Mouse (Mus musculus) thymus, postnatal 36 days (tissue): ENCODE results near the gene Relb.
"Not testable (repeated sequence)": the region's sequence is repeated elsewhere in the genome, so short reads cannot be mapped to it uniquely, and the experiment has no call there.

Source experiments
- DNase-seq, 2 experiments: peaks; one replicate each; pipeline ENCODE4 v3.0.0; 2022; ENCODE audit warnings: mixed read lengths in 2 of 2

The Relb gene

DNA sequence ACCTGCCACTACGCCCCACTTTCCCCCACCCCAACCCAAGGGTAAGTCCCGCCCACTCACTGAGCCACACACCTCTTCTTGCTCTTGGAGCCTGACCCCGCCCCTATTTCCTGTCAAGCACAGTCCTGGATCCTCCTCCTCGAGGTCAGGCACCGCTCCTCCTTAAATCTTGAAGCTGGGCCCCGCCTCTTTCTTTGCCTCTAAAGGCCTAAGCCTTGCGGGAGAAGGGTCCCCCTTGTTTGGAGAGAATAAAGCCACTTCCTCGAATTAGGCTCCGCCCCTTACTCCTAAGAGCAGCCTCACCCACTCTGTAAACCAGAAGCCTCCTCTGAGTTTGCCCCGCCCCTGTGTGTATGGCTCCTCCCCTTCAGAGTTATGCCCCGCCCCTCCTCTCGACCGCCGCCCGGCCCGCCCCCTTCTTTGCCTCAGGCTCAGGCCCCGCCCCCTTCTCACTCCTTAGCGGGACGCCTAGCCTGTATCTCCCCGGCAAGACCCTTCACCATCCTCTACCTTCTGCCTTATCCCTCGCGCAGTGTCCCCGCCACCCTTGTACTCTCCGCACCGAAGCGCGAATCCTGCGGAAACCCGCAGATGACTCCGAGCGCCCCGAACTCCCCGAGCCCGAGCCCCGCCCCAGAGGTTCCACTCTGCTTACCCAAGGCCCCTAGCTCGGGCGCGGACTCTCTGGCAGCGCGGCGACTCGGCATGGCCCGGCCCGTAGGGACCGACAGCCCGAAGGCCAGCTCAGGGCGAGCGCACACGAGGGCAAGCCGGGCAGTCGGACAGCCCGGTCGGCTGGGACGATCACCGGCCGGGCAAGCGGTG lies 490 bp downstream of the Relb start:
- DNase-seq: peak; percentile 95 to 96

DNA sequence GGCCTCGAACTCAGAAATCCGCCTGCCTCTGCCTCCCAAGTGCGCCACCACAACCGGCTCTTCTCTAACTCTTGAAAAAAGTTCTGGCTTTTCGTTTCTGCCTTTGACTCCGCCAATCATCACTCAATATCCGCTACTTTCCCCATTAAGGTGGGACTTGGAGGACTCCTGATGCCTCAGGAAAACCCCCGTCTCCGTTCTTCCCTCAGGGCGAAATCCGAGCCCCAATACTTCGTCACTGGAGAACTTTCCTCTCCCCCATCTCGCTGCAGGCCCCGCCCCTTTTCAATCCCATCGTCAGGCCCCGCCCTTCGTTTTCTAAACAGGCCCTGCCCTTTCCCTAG lies 1.1 kb downstream of the Relb start:
- no peak for DNase-seq

DNA sequence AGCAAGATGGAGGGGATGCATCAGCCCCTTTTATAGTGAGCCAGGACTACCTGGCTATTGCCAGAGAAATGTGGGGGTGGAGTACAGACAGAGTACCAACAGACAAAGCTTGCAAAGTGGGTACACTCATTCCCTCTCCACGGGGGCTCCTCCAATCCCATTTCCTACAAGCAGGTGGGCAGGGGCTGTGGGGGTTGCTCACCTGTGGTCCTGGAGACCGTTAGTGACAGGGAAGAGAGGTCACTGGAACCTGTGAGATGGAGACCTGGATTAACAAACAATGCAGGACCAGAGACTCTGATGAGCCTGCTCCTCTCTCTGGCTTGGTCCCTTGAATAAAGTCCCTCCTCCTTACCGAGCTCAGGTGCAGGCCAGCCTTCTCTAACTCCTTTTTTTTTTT lies 1.5 kb downstream of the Relb start:
- DNase-seq: peak in 1 of 2 experiments; percentile 25

DNA sequence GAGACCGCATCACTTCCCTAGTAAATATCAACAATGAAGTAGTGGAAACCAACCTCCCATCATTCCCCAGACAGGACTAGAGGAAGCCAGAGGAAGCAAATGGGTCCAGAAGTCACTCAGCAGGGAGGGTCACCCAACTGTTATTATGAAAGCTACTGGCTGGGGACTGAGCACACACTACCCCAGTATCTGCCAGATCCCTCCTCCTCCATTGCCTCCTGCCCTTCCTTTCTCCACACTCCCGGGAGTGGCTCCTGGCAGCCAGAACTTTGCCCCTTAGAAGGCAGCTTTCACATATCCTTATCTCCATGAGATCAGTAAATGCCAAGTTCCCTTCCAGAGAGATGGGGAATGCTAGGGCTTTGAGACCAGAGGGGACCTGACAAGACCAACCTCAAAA lies 5.8 kb downstream of the Relb start:
- DNase-seq: no peak

DNA sequence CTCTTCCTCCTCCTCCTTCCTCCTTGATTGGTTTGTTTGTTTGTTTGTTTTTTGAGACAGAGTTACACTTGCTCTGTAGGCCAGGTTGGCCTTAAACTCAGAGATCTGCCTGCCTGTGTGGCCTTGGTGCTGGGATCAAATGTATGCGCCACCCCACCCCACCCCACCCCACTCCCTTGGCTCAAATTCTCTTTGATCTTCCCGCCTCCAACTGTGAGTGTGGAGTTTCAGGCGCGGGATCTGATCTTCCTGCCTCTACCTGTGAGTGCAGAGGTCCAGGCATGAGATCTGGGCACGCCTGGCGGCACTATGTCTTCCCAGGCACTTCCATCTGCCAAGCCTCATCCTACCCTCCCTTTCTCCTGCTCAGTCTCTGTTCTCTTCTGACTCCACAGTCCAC lies 7.0 kb downstream of the Relb start:
- no peak for DNase-seq

DNA sequence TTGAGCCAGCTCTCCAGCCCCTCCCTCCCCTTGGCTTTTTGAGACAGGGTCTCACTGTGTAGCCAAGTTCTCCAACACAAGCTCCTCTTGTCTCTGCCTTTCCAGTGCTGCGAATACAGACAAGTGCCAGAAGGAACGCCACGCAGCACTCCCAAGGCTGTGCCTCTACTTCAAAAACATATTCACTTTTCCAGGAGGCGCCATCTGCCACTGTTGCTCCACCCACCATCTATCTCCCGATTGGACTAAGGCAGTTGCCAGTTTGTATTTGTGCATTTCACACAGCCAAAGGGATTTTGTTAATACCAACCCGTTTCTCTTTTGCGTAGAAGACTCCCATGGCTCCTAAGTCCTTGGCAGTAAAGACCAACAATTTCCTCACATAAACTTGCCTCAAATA lies 8.4 kb downstream of the Relb start:
- no peak for DNase-seq

DNA sequence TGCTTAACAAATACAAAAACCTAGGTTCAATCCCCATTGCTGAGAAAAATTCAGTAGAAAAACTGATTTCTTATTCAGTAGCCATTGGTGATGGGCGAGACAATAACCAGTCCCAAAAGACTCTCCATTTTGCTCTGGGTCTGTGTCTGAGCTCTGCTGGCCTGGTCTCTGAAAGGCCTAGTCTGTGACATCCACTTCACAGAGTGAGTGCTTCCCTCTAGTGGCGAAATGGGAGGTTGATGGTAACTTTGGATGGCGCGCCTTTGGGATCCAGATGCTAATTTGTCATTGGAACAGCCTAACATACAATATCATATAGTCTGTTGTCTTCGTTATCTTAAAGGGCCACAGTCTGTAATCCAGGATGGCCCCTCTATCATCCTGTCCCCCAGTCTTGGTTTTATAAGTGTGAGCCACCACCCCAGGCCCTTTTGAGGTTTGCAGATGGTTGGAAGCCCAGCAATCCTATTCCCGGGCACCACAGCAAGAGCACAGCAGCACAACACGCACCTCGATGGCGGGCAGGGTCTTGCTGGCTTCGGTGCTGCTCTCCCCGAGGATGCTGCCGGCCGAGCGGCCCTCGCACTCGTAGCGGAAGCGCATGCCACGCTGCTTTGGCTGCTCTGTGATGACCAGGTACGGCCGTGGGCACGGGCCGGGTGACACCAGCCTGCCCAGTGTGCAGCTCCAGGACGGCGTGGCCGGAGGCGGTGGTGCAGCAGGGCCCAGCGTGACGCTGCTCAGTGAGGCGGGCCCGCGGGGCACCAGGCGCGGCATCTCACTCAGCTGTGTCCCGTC lies 10.0 kb downstream of the Relb start:
- DNase-seq: peak; percentile 48 to 57

DNA sequence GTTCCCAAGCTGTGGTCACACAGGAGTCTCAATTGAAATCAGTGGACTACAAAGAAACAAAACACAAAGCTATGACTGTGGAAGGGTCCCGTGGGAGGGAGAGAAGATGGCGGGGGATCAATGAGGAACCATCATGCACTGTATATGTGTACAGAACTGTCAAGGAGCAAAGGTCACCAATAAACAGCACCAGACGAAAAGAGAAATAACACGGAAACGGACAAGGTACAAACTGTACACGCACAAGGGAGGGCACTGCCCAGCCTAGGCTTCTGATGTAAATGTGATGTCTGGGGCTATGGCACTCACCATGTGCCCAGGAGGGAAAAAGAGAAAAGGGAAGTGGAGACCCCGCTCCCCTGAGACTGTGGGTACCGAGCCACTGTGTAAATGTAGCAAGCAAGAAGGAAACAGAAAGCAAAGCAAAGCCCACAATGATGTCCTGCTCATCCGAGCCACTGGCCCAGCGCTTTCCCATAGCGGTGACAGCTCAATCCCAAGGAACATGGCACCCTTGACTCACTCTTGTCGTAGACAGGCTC lies 14.1 kb downstream of the Relb start:
- DNase-seq: no peak

DNA sequence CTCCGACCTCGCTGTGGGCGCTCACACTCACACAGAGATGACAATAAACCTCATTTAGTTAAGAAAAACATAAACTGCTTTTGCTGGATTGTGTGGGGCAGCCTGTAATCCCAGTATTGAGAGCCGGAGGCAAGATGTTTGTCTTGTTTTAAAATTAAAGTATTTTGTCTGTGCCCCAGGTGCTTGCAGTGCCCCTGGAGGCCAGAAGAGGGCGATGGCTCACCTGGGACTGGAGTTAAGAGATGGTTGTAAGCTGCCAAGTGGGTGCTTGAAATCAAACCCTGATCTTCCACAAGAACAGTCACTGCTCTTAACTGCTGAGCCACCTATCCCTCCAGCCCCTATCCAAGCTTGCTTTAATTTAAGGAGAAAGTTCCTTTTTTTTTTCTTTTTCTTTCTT lies 18.3 kb downstream of the Relb start:
- no peak for DNase-seq

DNA sequence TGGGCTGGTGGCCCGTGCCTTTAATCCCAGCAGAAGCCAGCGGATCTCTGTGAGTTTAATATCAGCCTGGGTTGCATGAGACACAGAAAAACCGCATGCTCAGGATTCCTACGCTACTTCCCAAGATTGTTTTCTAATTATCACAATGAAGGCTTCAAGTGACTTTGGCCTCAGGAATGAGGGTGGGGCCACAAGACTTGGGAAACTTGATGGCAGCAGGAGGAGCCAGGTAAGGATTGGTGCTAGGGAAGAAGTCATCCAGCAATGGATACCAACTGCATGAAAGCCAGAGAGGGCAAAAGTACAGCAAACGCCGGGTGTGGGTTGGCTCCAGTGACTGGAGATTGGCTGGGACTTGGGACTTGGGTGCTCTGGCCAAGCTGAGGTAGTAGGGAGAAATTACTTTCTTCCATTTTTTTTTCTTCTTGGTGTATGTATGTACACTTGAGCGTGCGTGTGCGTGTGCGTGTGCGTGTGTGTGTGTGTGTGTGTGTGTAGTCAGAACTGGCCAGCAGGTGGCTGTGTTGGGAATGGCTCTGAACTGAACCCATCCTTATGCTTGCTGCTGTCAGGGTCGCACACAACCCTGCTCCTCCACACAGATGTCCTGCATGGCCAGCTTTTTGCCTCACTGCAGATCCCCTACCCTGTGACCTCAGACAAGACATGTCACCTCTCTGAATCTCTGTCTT lies 19.5 kb downstream of the Relb start:
- DNase-seq: no peak

DNA sequence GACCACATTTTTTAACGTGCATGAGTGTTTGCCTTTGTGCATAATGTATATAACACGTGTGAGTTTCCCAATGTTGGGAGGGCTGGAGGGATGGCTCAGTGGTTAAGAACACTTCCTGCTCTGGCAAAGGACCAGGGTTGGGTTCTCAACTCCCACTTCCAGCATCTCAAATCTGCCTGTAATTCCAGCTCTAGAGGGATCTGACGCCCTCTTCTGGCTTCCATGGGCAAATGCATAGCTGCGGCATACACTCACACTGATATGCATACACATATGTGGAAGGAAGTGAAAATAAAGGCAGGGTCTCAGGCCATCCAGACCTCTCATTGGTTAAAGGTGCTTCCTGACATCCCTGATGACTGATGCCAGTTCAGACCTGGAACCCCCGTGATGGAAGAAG lies 21.9 kb downstream of the Relb start:
- DNase-seq: no peak

DNA sequence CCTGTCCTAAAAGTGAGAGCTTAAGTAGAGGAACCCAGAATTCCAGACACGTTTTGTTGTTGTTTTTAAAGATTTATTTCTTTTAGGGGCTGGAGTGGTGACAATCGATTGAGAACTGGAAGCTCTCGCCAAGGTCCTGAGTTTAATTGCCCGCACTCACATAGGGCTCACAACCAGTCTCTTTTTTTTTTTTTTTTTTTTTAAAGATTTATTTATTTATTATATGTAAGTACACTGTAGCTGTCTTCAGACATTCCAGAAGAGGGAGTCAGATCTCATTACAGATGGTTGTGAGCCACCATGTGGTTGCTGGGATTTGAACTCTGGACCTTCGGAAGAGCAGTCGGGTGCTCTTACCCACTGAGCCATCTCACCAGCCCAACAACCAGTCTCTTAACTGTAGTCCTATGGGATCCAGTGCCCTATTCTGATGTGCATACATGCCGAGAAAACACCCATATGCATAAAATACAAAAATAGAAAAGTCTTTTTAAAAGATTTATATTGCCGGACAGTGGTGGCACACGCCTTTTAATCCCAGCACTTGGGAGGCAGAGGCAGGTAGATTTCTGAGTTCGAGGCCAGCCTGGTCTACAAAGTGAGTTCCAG lies 24.5 kb downstream of the Relb start:
- DNase-seq: not testable (repeated sequence)

DNA sequence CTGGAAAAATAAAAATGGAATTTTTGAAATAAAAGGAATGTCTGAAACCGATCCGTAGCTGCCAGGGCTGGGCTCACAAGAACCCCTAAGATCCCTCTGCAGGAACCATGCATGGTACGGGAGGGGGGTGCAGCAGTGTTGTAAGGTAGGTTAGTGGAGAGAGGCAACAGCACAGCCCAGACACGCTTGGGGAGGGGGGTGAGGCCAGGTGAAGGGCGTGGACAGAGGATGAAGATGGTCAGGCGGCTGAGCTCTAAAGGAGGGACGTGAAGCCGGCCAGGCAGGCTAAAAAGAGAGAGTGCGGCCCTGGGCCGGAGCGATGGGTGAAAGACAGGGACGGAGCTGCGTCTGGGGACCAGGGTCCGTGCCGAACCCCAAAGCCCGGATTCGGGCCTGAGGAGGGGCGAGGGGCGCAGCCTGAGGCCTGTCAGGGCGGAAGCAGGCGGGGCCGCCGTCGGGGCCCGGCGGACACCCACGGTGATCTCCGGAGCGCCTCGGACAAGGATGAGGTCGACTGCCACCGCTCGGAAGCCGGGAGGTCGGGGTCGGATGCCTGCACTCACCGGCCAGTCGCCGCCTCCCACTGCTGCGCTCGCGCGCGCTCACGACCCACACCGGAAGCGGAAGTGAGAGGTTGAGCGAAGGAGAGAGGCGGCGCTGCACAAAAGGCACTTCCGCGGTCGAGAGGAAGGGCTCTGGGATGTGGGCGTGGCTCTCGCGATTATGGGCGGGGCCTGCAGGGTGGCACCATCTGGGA lies 25.2 kb downstream of the Relb start, which contains the start of gene Clasrp:
TSS of gene Clasrp (minus strand) at position 638 of the 757 bp plus-strand sequence.
- peak; percentile 96 for DNase-seq

DNA sequence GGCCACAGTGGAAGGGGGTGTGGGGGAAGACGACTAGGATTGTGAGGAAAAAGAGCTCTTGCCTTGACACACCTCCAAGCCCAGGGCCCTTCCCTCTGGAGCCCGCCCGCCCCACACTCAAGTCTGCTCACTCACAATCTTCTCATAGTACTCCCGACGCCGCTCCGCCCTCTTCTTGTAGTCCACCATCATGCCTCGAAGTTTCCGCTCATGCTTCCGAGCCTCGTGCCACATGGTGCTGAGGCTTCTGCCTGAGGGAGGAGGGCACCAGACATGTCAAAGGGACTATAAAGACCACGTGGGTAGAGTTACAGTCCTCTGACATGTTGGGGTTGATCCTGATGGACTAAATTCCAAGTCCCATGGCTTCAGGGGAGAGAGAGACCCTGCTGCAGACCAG lies 26.2 kb downstream of the Relb start:
- no peak for DNase-seq

DNA sequence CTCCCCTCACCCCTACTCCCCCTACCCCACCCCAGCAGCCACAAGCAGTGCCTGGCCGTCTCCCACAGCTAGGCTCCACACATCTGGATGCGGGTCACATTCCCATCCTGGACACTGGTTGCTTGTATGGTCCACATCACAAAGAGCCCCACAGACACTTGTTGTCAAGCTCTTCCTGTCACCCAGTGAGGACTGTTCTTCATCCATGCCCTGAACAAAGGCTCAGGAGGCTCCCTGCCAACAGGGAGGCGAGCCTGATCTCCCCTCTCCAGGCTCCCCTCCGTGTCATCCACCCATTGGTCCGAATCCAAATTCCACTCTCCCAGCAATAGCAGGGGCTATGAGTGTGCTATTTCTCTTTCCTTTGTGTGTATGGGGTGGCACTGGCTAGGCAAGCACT lies 28.7 kb downstream of the Relb start:
- no peak for DNase-seq

DNA sequence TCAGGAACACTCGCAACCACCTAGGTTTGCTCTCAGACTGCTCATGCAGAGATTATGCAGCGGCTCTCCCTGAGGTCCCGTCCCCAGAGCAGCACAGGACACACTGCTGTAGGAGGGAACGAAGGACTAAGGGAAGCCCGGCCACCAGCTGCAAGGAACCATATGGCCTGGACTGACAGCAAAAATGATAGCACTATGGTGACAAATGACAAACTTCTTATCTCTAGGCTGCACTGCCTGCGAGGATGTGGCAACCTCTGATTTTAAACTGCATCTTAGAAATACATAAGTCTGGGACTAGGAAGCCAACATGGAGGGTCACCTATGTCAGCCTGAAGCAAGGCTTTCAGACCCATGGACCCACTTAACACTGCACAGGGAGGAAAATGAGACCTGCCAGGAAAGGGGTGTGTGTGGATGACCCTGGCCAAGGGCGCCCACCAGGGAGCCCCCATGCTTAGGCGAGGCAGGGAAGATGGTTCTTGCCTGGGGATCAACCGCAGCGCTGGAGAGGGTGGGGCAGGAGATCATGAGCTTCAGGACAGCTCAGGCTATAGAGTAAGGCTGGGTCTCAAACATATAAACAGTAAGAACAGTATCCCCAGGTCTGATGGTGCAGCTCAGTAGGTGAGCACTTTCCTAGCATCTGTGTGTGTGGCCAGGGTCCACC lies 36.0 kb downstream of the Relb start:
- DNase-seq: no peak

DNA sequence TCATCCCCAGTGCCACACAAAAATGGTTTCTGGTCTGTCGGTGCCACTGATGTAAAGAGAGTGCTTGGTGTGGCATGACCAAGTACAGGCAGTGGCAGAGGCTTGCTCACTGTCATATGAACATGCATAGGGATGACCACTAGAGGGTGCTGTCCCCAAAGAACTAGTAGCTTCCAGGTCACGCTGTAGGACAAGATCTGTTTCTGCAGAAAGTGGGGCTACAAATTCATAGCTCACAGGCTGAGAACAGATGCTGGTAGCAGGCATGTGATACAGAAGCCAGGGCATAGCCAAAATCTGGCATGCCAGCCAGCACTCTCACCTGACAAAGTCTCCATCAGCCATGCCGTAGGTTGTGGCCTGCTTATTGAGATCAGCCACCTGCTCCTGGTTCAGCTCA lies 39.3 kb downstream of the Relb start:
- DNase-seq: peak; percentile 51 to 53

DNA sequence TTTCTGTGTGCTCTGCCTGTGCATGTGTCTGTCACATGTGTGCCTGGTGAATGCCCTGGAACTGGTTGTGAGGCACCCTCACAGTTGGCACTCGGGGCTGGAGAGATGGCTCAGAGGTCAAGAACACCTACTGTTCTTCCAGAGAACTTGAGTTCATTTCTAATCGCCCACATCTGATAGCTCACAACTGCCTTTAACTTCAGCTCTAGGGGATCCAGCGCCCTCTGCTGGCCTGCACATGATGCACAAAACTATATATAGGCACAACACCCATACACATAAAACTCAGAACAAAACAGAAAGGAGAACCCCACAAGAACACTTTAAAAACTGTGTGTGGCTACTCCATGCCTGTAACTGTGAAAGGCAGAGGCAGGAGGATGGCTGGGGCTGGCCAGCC lies 40.0 kb downstream of the Relb start:
- DNase-seq: peak; percentile 42 to 48

DNA sequence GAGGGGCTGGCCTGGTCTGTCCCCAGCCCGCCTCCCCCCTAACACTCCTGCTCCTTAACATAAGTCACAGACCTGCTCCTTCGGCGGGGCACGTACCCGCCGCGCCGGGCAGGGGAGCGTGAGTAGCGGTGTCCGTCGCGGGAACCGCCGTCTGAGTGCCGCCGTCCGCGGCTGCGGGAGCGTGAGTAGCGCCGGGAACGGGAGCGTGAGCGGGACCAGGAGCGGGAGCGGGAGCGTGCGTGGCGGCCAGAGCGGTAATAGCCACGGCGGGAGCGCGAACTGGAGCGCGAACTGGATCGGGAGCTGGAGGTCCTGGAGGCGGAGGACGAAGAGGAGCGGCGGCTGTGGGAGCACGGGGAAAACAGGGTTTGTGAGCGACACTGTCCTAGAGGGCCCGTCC lies 43.0 kb downstream of the Relb start:
- no peak for DNase-seq

DNA sequence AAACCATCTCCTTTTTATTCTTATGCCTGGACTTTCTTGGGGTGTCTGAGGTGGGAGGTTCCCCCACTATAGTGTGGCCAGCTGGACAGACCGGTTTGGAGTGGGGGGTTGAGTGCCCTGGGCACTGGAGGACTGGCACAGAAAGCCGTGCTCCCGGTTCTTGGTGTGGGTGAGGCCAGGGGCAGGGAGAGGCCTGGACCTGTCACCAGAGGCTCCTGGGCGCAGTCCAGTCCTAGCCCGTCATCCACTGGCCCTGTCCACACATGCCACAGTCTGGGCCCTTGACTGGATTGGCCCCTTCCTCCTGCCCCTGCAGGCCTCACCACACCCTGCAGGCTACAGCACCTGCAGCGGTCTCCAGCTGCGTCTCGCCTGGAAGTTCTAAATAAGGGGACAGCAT lies 48.6 kb downstream of the Relb start:
- no peak for DNase-seq

DNA sequence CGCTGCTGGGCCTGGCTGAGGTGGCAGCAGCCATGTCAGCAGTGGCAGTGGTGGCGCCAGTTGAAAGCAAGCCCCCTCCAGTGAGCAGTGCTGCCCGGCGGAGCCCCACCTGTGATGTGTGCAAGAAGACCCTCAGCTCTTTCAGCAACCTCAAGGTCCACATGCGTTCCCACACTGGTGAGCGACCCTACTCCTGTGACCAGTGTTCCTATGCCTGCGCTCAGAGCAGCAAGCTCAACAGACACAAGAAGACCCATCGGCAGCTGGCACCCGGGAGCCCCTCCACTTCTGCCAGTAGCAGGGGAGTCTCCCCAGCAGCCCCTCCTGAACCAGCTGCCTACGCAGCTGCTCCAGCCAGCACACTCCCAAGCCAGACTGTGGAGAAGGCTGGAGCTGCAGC lies 49.5 kb downstream of the Relb start:
- no peak for DNase-seq

DNA sequence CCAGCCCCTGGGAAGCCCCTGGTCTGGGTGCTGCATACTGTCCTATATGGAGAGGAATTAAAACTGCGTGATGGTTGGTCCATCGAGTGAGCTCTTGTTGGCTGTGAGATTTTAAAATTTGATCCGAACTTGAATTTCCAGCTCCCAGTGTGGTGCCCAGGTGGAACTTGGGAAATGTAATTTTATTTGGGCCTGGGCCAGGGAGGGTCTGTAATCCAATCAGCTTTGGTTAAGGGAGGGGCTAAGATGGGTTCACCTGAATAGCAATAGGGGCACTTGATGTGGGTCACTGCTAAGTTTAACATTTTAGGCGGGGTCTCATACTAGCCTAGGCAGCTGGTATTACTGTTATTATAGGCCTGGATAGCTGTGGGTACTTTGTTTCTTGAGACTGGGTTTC lies 50.8 kb downstream of the Relb start:
- DNase-seq: no peak
